Mouse (Mus musculus) midbrain, embryonic 14.5 days (tissue): ENCODE measurements at regions not wholly inside any gene's neighbourhood (a gene's known extent, or its start where the extent isn't known, plus 50 kb on each side); places are given as distances from the start of the nearest gene placed in this dataset.
A peak's percentile ranks its signal among the peaks of the same experiment; 100 is the strongest.

Experiments used
- ATAC-seq: fragments of 200-750 bp; cut with Nextera tagmentation; 2 replicates; pipeline ENCODE4 v1.8.0; 2017; ENCODE audit warnings: moderate number of reproducible peaks, moderate library complexity; ENCODE audit not compliant: low FRiP score, low TSS enrichment
- DNase-seq: peaks from one replicate; pipeline ENCODE4 v3.0.0-alpha.2; 2015
- H3K27ac ChIP-seq: fragments of 300-500 bp; sonication (generic); replicated peaks from 2 replicates; pipeline ENCODE4 v1.5.1; 2014; ENCODE audit warnings: mild to moderate bottlenecking, low read depth, low read length, moderate library complexity
- H3K27me3 ChIP-seq: fragments of 300-500 bp; sonication (generic); 2 replicates; pipeline ENCODE4 v1.6.1; 2014; ENCODE audit warnings: low read length, control low read depth, mixed read lengths; ENCODE audit not compliant: control insufficient read depth, insufficient read depth
- H3K36me3 ChIP-seq: fragments of 300-500 bp; sonication (generic); 2 replicates; pipeline ENCODE4 v1.6.1; 2014; ENCODE audit warnings: low read length, control low read depth; ENCODE audit not compliant: control insufficient read depth, insufficient read depth
- H3K4me1 ChIP-seq: fragments of 300-500 bp; sonication (generic); 2 replicates; pipeline ENCODE4 v1.6.1; 2014; ENCODE audit warnings: mild to moderate bottlenecking, antibody characterized with exemption, low read length, control low read depth; ENCODE audit not compliant: control insufficient read depth, insufficient read depth
- H3K4me2 ChIP-seq: fragments of 300-500 bp; sonication (generic); 2 replicates; pipeline ENCODE4 v1.6.1; 2014; ENCODE audit warnings: mild to moderate bottlenecking, low read length, moderate library complexity
- H3K4me3 ChIP-seq: fragments of 300-500 bp; sonication (generic); replicated peaks from 2 replicates; pipeline ENCODE4 v1.5.1; 2014; ENCODE audit warnings: low read depth, low read length
- H3K9ac ChIP-seq: fragments of 300-500 bp; sonication (generic); replicated peaks from 2 replicates; pipeline ENCODE4 v1.6.1; 2014; ENCODE audit warnings: mild to moderate bottlenecking, low read length, moderate library complexity
- H3K9me3 ChIP-seq: fragments of 300-500 bp; sonication (generic); 2 replicates; pipeline ENCODE4 v1.6.1; 2016; ENCODE audit warnings: low read length, control low read depth, mixed read lengths; ENCODE audit not compliant: control insufficient read depth
- WGBS: fragments of 180-500 bp; shearing (Covaris S2); extraction: QIAGEN DNeasy Blood & Tissue Kit; methylation state at CpG from one replicate; pipeline ENCODE4 v1.1.7; 2014; 5-methylcytosine and 5-hydroxymethylcytosine counted together

- no peaks in the 10 kb centered on the region for H3K9me3 ChIP-seq
- H3K27me3 ChIP-seq: no peaks in the 10 kb centered on the region
- DNase-seq: no peak
- no peak overlapping the region for H3K4me3 ChIP-seq
- H3K4me1 ChIP-seq: no peaks in the 10 kb centered on the region
- no peak for ATAC-seq
- no peak overlapping the region for H3K4me2 ChIP-seq
- no peak overlapping the region for H3K9ac ChIP-seq
- 74% methylated on average over 3 of the region's 3 CpGs for WGBS
- H3K36me3 ChIP-seq: no peaks in the 10 kb centered on the region
- H3K27ac ChIP-seq: no peak overlapping the region
Observed at GRCm38 (mm10) chr10:124338923-124339322, 1050.3 kb downstream of the Slc16a7 start.

GRCm38 (mm10) chr10:124349300-124349699 lies 1040.0 kb downstream of the Slc16a7 start:
- Histone ChIP-seq H3K36me3 (no peaks in the 10 kb centered on the region), H3K9me3 (no peaks in the 10 kb centered on the region), H3K4me1 (no peaks in the 10 kb centered on the region), H3K4me3 (no peak overlapping the region), H3K27me3 (no peaks in the 10 kb centered on the region), H3K4me2 (no peak overlapping the region), H3K9ac (no peak overlapping the region), H3K27ac (no peak overlapping the region)
- DNase-seq: peak; percentile 56
- WGBS: 68% methylated on average over 2 of the region's 2 CpGs
- ATAC-seq: no peak

- ATAC-seq (no peak), DNase-seq (no peak)
- H3K4me1 ChIP-seq: no peaks in the 10 kb centered on the region
- no peaks in the 10 kb centered on the region for H3K9me3 ChIP-seq
- H3K27ac ChIP-seq: no peak overlapping the region
- H3K4me2 ChIP-seq: no peak overlapping the region
- H3K4me3 ChIP-seq: no peak overlapping the region
- no peaks in the 10 kb centered on the region for H3K27me3 ChIP-seq
- no peak overlapping the region for H3K9ac ChIP-seq
- no peaks in the 10 kb centered on the region for H3K36me3 ChIP-seq
Observed at GRCm38 (mm10) chr10:124362795-124363194, 1026.5 kb downstream of the Slc16a7 start.

- Histone ChIP-seq H3K27me3 (no peaks in the 10 kb centered on the region), H3K9ac (no peak overlapping the region), H3K4me3 (no peak overlapping the region), H3K4me1 (no peaks in the 10 kb centered on the region), H3K9me3 (no peaks in the 10 kb centered on the region), H3K27ac (no peak overlapping the region), H3K4me2 (no peak overlapping the region), H3K36me3 (no peaks in the 10 kb centered on the region)
- 88% methylated on average over 2 of the region's 2 CpGs for WGBS
- no peak for DNase-seq
- no peak for ATAC-seq
Observed at GRCm38 (mm10) chr10:124370994-124371393, 1018.3 kb downstream of the Slc16a7 start.

GRCm38 (mm10) chr10:124402647-124403046 lies 986.6 kb downstream of the Slc16a7 start:
- no peak overlapping the region for H3K9ac ChIP-seq

GRCm38 (mm10) chr10:124409633-124410032 lies 979.6 kb downstream of the Slc16a7 start:
- no peak overlapping the region for H3K4me3 ChIP-seq
- no peak for ATAC-seq
- no peaks in the 10 kb centered on the region for H3K27me3 ChIP-seq
- no peaks in the 10 kb centered on the region for H3K4me1 ChIP-seq
- 79% methylated on average over 2 of the region's 2 CpGs for WGBS
- no peaks in the 10 kb centered on the region for H3K9me3 ChIP-seq
- H3K36me3 ChIP-seq: no peaks in the 10 kb centered on the region
- H3K9ac ChIP-seq: no peak overlapping the region
- no peak for DNase-seq
- no peak overlapping the region for H3K27ac ChIP-seq
- no peak overlapping the region for H3K4me2 ChIP-seq

More at GRCm38 (mm10) chr10:124402647-124403046, 986.6 kb downstream of the Slc16a7 start:
- H3K4me1 ChIP-seq: no peaks in the 10 kb centered on the region
- H3K4me3 ChIP-seq: no peak overlapping the region
- WGBS: 54% methylated on average over 2 of the region's 2 CpGs
- no peak overlapping the region for H3K4me2 ChIP-seq
- no peaks in the 10 kb centered on the region for H3K36me3 ChIP-seq
- ATAC-seq (no peak), DNase-seq (peak; percentile 12)
- no peaks in the 10 kb centered on the region for H3K27me3 ChIP-seq
- no peak overlapping the region for H3K27ac ChIP-seq
- no peaks in the 10 kb centered on the region for H3K9me3 ChIP-seq

GRCm38 (mm10) chr10:124416531-124416930 lies 972.7 kb downstream of the Slc16a7 start:
- H3K9me3 ChIP-seq: no peaks in the 10 kb centered on the region
- no peak for ATAC-seq
- peak; percentile 62 for DNase-seq
- no peak overlapping the region for H3K4me3 ChIP-seq
- no peak overlapping the region for H3K4me2 ChIP-seq
- no peak overlapping the region for H3K9ac ChIP-seq
- H3K36me3 ChIP-seq: no peaks in the 10 kb centered on the region
- H3K27me3 ChIP-seq: no peaks in the 10 kb centered on the region
- no peak overlapping the region for H3K27ac ChIP-seq
- WGBS: 78% methylated on average over 6 of the region's 6 CpGs
- H3K4me1 ChIP-seq: no peaks in the 10 kb centered on the region

GRCm38 (mm10) chr10:124423418-124423817 lies 965.8 kb downstream of the Slc16a7 start:
- no peak for ATAC-seq
- Histone ChIP-seq H3K4me3 (no peak overlapping the region), H3K27me3 (no peaks in the 10 kb centered on the region), H3K36me3 (no peaks in the 10 kb centered on the region), H3K27ac (no peak overlapping the region), H3K9me3 (no peaks in the 10 kb centered on the region), H3K4me2 (no peak overlapping the region), H3K4me1 (no peaks in the 10 kb centered on the region), H3K9ac (no peak overlapping the region)
- 57% methylated on average over 2 of the region's 2 CpGs for WGBS
- no peak for DNase-seq
